Mouse (Mus musculus): Measurements from ENCODE around the gene Vipas39.
"Not testable (repeated sequence)": the region's sequence is repeated elsewhere in the genome, so short reads cannot be mapped to it uniquely, and the experiment has no call there.

Gene Vipas39

DNA sequence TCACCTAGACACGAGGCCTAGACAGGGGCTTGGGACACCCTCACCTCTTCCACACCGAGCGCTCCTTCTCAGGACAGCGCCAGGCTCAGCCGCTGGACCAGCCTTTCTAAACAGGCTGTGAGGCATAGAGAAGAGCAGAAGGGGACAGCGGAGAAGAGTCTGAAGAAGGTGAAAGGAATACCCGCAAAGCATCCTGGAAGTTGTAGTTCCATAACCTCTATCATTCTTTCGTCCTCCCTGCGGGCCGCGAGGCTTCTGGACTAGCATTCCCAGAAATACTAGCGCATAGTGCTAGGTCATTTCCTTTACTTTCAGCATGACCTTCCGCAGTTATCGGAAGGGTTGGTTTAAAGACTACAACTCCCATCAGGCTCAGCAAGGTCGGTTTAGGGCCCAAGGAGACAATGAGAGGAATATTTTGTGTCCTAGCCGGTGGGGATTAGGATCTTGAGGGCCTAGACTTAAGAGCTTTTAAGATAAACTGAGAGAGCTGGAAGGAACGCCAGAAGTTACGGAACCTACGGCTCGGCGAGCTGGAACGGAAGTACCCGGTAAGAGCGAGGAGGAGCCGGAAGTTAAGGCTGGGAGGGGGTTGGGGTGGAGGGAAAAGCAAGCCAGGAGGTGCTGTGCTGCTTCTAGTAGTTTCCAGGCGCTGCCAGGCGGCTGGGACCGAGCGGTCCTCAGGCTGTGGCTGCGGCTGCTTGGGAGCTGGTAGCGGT lies at the start of gene Vipas39, which contains the start of gene Ahsa1:
TSS of gene Vipas39 (minus strand) at position 149 of the 719 bp plus-strand sequence.
TSS of gene Ahsa1 (plus strand) at position 372 of the 719 bp plus-strand sequence.
- in situ Hi-C loops (cut with MboI, MseI), result no loop called here

GRCm38 (mm10) chr12:87313098-87313497 lies 47.0 kb upstream of the Vipas39 start:
- in situ Hi-C loops (cut with MboI, MseI), result no loop called here

DNA sequence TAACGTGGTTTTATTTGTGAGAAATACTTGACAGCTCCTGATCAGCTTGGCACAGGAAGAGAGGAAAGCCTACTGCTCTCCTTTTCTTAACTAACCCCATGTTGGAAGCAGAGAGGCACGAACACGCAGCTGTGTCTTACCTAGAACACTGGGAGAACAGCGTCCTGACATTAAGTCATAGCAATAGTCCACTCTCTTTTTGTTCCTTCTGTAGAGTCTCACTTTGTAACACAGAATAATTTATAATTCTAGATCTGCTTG lies 40.5 kb upstream of the Vipas39 start:
- in situ Hi-C loops (cut with MboI, MseI), result loop anchor here (5.0 kb wide), 1 partner anchor 106 kb away; no protein-coding TSS in a partner anchor

DNA sequence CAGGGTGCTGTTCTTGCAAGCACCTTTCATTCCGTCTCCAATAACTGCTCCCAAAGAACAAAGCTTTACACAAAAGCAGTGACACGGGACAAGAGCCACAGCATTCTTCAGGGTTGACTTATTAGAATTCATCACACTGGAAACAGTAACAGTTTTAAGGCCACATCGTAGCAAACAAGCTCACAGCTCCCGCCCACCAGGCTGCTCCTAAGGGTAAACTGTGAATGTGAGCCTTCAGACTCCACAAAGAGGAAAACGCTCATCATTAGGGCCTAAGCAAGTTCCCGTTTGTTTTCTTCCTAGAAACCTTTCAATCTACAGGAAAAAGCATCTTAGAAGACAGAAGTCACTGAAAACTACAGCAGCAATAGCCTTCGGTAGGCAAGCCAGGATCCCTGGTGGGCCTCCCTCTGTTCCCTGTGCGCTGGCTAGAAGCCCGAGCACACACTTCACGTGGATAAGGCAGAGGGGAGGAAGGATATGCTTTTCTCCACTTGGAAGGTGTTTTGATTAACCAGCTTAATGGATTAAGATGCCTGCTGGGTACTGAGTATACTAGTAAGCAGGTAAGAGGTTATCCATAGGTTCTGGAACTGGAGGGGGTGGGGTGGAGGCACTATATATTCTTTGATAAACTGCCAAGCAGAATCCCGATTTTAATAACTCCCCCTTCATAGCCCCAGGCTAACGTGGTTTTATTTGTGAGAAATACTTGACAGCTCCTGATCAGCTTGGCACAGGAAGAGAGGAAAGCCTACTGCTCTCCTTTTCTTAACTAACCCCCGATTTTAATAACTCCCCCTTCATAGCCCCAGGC lies 39.9 kb upstream of the Vipas39 start:
- in situ Hi-C loops (cut with MboI, MseI), result loop anchor here (5.0 kb wide), 1 partner anchor 106 kb away; no protein-coding TSS in a partner anchor

DNA sequence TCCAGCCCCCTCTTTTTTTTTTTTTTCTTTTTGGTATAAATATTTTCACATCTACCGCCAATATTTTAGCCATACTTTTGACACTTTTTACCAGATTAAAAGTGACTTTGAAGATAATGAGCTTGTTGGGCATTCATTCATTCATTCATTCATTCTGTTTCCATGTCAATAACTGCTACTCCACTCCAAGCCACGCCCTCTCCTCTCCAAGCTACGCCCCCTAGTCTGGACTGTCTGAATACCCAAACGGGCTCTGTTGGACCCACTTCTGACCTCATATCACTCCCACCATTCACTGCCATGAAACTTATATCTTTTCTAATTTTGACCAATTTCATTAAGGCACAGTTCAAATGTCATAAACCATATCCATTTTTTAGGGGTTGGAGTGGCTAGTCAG lies 35.1 kb upstream of the Vipas39 start:
- in situ Hi-C loops (cut with MboI, MseI), result no loop called here

DNA sequence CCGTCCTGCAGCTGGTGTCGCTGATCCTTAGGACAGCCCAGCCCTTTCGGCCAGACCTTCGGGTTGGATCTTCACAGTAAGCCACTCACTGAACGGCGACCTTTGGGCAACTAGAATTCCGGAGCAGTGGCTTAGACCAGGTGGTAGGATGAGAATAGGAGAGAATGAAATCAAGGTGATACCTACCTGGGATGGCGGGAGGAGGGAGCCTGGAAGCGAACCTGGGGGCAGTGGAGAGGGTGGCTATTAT lies 34.3 kb upstream of the Vipas39 start:
- in situ Hi-C loops (cut with MboI, MseI), result no loop called here

DNA sequence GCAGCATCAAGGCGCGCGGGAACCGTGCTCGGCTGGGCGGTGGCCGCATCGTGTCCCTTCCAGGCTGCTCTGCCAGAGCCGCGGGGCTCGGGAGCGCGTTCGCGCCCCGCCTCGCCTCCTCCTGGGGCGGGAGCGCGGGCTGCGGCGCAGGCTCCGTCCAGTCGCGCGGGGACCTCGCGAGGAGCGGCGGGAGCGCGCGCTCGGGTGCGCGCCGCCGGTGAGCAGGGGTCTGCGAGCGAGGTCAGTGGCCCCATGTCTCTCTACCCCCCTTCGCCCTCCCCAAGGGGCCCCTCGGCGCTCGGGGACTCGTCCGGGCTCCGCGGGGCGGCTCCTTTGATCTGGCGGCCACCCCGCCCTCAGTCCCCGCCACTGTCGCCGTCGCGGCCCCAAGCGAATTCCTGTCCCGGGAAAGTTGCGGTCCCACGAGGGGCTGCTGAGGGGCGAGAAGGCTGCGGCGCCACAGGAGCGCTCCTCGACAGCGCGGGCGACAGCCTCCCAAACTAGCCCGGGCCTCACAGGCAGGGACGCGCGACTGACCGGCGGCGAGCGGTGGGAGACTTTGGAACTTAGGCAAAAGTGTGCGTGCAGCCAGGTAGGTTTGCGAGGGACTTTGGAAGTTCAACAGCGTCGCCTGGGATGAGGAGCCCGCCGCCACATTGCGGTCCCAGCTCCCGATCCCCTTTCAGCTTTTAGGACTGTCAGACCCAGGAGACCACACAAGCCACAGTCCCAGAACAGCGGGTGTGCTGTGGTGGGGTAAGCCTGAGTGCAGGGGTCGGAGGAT lies 33.8 kb upstream of the Vipas39 start, which contains the start of gene Ism2:
TSS of gene Ism2 (minus strand) at position 49 of the 784 bp plus-strand sequence.
- in situ Hi-C loops (cut with MboI, MseI), result no loop called here

GRCm38 (mm10) chr12:87299037-87299656 lies 33.1 kb upstream of the Vipas39 start:
- in situ Hi-C loops (cut with MboI, MseI), result no loop called here

DNA sequence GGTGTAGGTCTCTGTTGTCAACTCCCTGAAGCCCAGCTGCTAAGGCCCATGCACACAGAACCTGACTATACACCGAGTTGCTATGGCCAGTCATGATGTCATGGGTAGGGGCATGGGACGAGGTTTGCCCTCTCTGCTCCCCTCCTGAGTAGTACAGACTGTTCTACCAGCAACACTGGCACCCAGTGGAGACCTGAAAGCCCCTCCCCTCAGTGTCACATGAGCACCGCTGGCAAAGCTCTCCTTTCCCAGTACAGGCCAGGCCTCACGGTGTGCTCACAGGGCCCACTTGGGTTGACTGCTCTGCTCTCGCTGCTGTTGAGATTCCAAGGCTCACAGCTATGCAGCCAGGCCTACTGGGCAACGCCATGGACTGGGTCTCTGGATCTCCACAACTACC lies 27.9 kb upstream of the Vipas39 start:
- in situ Hi-C loops (cut with MboI, MseI), result no loop called here

GRCm38 (mm10) chr12:87289100-87289499 lies 23.0 kb upstream of the Vipas39 start:
- in situ Hi-C loops (cut with MboI, MseI), result no loop called here

GRCm38 (mm10) chr12:87284726-87285125 lies 18.7 kb upstream of the Vipas39 start:
- in situ Hi-C loops (cut with MboI, MseI), result no loop called here

- in situ Hi-C loops (cut with MboI, MseI), result no loop called here
Measured at GRCm38 (mm10) chr12:87284268-87284667, 18.2 kb upstream of the Vipas39 start.

DNA sequence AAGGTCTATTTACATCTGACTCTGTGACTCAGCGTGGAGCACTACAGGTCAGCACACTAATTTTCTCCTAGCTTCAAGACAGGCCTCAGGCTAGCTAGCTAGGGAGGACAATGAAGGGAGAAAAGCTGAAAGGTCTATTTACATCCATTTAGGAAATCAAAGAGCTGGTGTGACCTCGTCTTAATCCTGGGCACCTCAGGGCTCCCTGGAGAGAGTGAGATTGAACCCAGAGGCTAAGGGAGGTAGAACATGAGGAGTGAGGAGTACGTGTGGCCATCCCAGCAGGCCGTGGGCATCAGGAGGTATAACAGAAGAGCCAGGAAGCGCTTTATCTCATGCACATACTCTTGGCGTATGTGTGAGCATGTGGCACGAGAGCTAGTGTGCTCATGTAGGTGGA lies 17.6 kb upstream of the Vipas39 start:
- in situ Hi-C loops (cut with MboI, MseI), result no loop called here

GRCm38 (mm10) chr12:87282743-87283142 lies 16.7 kb upstream of the Vipas39 start:
- in situ Hi-C loops (cut with MboI, MseI), result no loop called here

- in situ Hi-C loops (cut with MboI, MseI), result no loop called here
Measured at GRCm38 (mm10) chr12:87281766-87282165, 15.7 kb upstream of the Vipas39 start.

DNA sequence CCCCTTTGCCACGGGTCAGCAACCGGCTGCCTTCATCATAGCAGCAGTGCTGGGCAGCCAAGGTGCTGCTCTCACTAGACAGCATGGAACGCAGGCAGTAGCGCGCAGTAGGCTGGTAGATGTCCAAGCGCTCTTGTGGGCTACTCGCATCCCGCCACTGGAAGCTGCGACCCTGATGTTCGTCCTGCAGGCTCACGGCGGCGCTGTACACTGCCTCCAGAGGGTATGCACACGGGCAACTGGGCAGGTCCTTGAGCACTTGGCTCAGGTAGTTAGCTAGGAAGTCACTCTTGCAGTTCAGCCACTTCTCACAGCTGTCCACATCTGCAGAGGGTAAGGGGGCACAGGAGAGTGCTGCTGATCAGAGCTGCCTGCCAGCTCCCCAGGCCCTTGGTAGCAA lies 13.8 kb upstream of the Vipas39 start:
- in situ Hi-C loops (cut with MboI, MseI), result no loop called here

GRCm38 (mm10) chr12:87279350-87279749 lies 13.3 kb upstream of the Vipas39 start:
- in situ Hi-C loops (cut with MboI, MseI), result no loop called here

GRCm38 (mm10) chr12:87278118-87278730 lies 12.2 kb upstream of the Vipas39 start:
- in situ Hi-C loops (cut with MboI, MseI), result no loop called here

GRCm38 (mm10) chr12:87277251-87277650 lies 11.2 kb upstream of the Vipas39 start:
- in situ Hi-C loops (cut with MboI, MseI), result not testable (repeated sequence)

GRCm38 (mm10) chr12:87274853-87275831 lies 9.1 kb upstream of the Vipas39 start:
- in situ Hi-C loops (cut with MboI, MseI), result no loop called here

Data from T-helper 2 cell (primary cell).